Mouse (Mus musculus) frontal cortex, postnatal 14 days (tissue): ENCODE data around the gene Cuta.

Source experiments
- DNase-seq, 2 experiments: peaks; one replicate each; pipeline ENCODE4 v3.0.0; 2022; ENCODE audit warnings: low spot score in 2 of 2

Cuta gene

GRCm38 (mm10) chr17:26956309-26956708, 16.9 kb upstream of the Cuta start:
- no peak for DNase-seq

GRCm38 (mm10) chr17:26953726-26954125, 14.4 kb upstream of the Cuta start:
- no peak for DNase-seq

GRCm38 (mm10) chr17:26953201-26953600, 13.8 kb upstream of the Cuta start:
- DNase-seq, result no peak

GRCm38 (mm10) chr17:26951952-26952877, 12.8 kb upstream of the Cuta start:
- no peak for DNase-seq

- DNase-seq, result peak; percentile 76 to 84
Measured at GRCm38 (mm10) chr17:26951406-26951805, 12.0 kb upstream of the Cuta start.

GRCm38 (mm10) chr17:26950560-26951288, 11.4 kb upstream of the Cuta start:
- DNase-seq, result no peak

- DNase-seq, result no peak
Measured at GRCm38 (mm10) chr17:26949866-26950265, 10.5 kb upstream of the Cuta start.

GRCm38 (mm10) chr17:26949051-26949577, 9.7 kb upstream of the Cuta start:
- no peak for DNase-seq

- peak in 1 of 2 experiments; percentile 57 for DNase-seq
Measured at GRCm38 (mm10) chr17:26948316-26949050, 9.1 kb upstream of the Cuta start.

GRCm38 (mm10) chr17:26947231-26948100, 8.1 kb upstream of the Cuta start:
- no peak for DNase-seq

GRCm38 (mm10) chr17:26946567-26946966, 7.2 kb upstream of the Cuta start:
- DNase-seq, result peak in 1 of 2 experiments; percentile 62

- DNase-seq, result peak in 1 of 2 experiments; percentile 19
Measured at GRCm38 (mm10) chr17:26945824-26946495, 6.6 kb upstream of the Cuta start.

GRCm38 (mm10) chr17:26941841-26942570, 2.6 kb upstream of the Cuta start:
- DNase-seq, result no peak

GRCm38 (mm10) chr17:26941031-26941789, 1.8 kb upstream of the Cuta start, which contains the start of gene Syngap1:
Syngap1 (plus strand) TSS chr17:26941253.
- peak in 1 of 2 experiments; percentile 36 for DNase-seq

- DNase-seq, result no peak
Measured at GRCm38 (mm10) chr17:26939973-26940300, 568 bp upstream of the Cuta start.

- no peak for DNase-seq
Measured at GRCm38 (mm10) chr17:26938731-26939130, 638 bp downstream of the Cuta start.

GRCm38 (mm10) chr17:26937883-26938695, 1.3 kb downstream of the Cuta start:
- DNase-seq, result no peak
